Mouse (Mus musculus): ENCODE results near the gene Smdt1. TPM values are rescaled to one million over a fixed set of nuclear protein-coding genes. Genes with fewer than 3 reads are reported as not detected.

Gene Smdt1
- polyA plus RNA-seq, 1 experiment from 2014 or later = 321 TPM

Small RNA genes lying within 50 kb of the gene (microRNA-seq; reads per million reads assigned to microRNA genes)
- not detected for gene Mir7684

Other genes starting within 250 kb of the Smdt1 start
- gene Ccdc134, start 211.0 kb upstream of the Smdt1 start, polyA plus RNA-seq (2015; fragmentation: Nextera tagmentation; extraction: Ambion mirVana) = 15.2 and 15.9 TPM in 2 replicates
- 200 and 218 TPM in 2 replicates for gene Srebf2, start 191.8 kb upstream of the Smdt1 start, polyA plus RNA-seq (2015; fragmentation: Nextera tagmentation; extraction: Ambion mirVana)
- gene Shisa8, start 126.1 kb upstream of the Smdt1 start, polyA plus RNA-seq (2015; fragmentation: Nextera tagmentation; extraction: Ambion mirVana) = 0.74 and 0.77 TPM in 2 replicates
- 0.15 and 0.22 TPM in 2 replicates for gene Tnfrsf13c, start 114.6 kb upstream of the Smdt1 start, polyA plus RNA-seq (2015; fragmentation: Nextera tagmentation; extraction: Ambion mirVana)
- 71.5 and 76.5 TPM in 2 replicates for gene Cenpm, start 94.2 kb upstream of the Smdt1 start, polyA plus RNA-seq (2015; fragmentation: Nextera tagmentation; extraction: Ambion mirVana)
- 7.7 and 7.8 TPM in 2 replicates for gene 1500009C09Rik, start 86.6 kb upstream of the Smdt1 start, polyA plus RNA-seq (2015; fragmentation: Nextera tagmentation; extraction: Ambion mirVana)
- 248 and 264 TPM in 2 replicates for gene Sept3, start 64.1 kb upstream of the Smdt1 start, polyA plus RNA-seq (2015; fragmentation: Nextera tagmentation; extraction: Ambion mirVana)
- not detected in 2 replicates for gene Wbp2nl, start 40.0 kb upstream of the Smdt1 start, polyA plus RNA-seq (2015; fragmentation: Nextera tagmentation; extraction: Ambion mirVana)
- 19.4 and 25.2 TPM in 2 replicates for gene Naga, start within 50 bp of the Smdt1 start, polyA plus RNA-seq (2015; fragmentation: Nextera tagmentation; extraction: Ambion mirVana)
- gene Pheta2, start within 50 bp of the Smdt1 start, polyA plus RNA-seq (2015; fragmentation: Nextera tagmentation; extraction: Ambion mirVana) = 1.3 and 1.8 TPM in 2 replicates
- gene Ndufa6, start 15.4 kb downstream of the Smdt1 start, polyA plus RNA-seq (2015; fragmentation: Nextera tagmentation; extraction: Ambion mirVana) = 318 and 358 TPM in 2 replicates
- 1.6 and 1.7 TPM in 2 replicates for gene Cyp2d22, start 41.3 kb downstream of the Smdt1 start, polyA plus RNA-seq (2015; fragmentation: Nextera tagmentation; extraction: Ambion mirVana)
- not detected in 2 replicates for gene Cyp2d11, start 55.1 kb downstream of the Smdt1 start, polyA plus RNA-seq (2015; fragmentation: Nextera tagmentation; extraction: Ambion mirVana)
- 0.57 TPM in 1 of 2 replicates, not detected in the other for gene Cyp2d10, start 68.2 kb downstream of the Smdt1 start, polyA plus RNA-seq (2015; fragmentation: Nextera tagmentation; extraction: Ambion mirVana)
- not detected in 2 replicates for gene Cyp2d9, start 94.5 kb downstream of the Smdt1 start, polyA plus RNA-seq (2015; fragmentation: Nextera tagmentation; extraction: Ambion mirVana)
- not detected in 2 replicates for gene Cyp2d12, start 216.1 kb downstream of the Smdt1 start, polyA plus RNA-seq (2015; fragmentation: Nextera tagmentation; extraction: Ambion mirVana)